ENCODE assay signal across 27 mouse cellular contexts in genomic region chr6:28221017-28221416, GRCm38 (mm10).
DNase-seq lines count a peak whose midpoint lies in the region; ATAC-seq and TF ChIP-seq lines count a peak whose summit lies in the region.
"Had no signal": no experiment of that assay in that cellular context is flagged by ENCODE, and none has a peak within 500 bp of the region (broad histone marks: within the 10 kb centered on the region; RNA-seq: fewer than 3 reads in every experiment).

No protein-coding gene starts in this region.

- no peaks in the 10 kb centered on the region for H3K27me3 ChIP-seq in liver, embryonic 11.5 days (replicated peaks; ENCODE audit: control insufficient read depth, insufficient read depth, low read length)
- no peaks in the 10 kb centered on the region for H3K27me3 ChIP-seq in MEL (ENCODE audit: control insufficient read depth in 1 of 2, insufficient read depth in 2 of 2, low read length in 2 of 2)
- no peaks in the 10 kb centered on the region for H3K27me3 ChIP-seq in liver, embryonic 14.5 days (ENCODE audit: control insufficient read depth, insufficient read depth, low read length)
- no peaks in the 10 kb centered on the region for H3K27me3 ChIP-seq in midbrain, embryonic 15.5 days (replicated peaks)
- H3K27me3 ChIP-seq: embryonic facial prominence, embryonic 12.5 days; embryonic facial prominence, embryonic 15.5 days; heart, embryonic 12.5 days; heart, embryonic 15.5 days; hindbrain, embryonic 12.5 days; hindbrain, embryonic 15.5 days; Patski had no signal

- TF ChIP-seq RAD21 in MEL (IDR thresholded peaks at IDR 0.05; ENCODE audit: low read depth, low read length) = no peak

- no peaks in the 10 kb centered on the region for H3K4me1 ChIP-seq in liver, embryonic 11.5 days (replicated peaks; ENCODE audit: control insufficient read depth, insufficient read depth, low read length)
- H3K4me1 ChIP-seq in MEL (ENCODE audit: control insufficient read depth in 1 of 2, insufficient read depth in 2 of 2, low read length in 2 of 2) = peaks cover 15 to 16% of the 10 kb centered on the region in 2 experiments
- H3K4me1 ChIP-seq in liver, embryonic 14.5 days (replicated peaks; ENCODE audit: control insufficient read depth in 2 of 2, insufficient read depth in 2 of 2, low read length in 1 of 2) = peaks cover 0 to 2% of the 10 kb centered on the region in 2 experiments; a peak in 1 of 4 replicates
- H3K4me1 ChIP-seq in midbrain, embryonic 15.5 days = no peaks in the 10 kb centered on the region
- H3K4me1 ChIP-seq: embryonic facial prominence, embryonic 12.5 days; embryonic facial prominence, embryonic 15.5 days; heart, embryonic 12.5 days; heart, embryonic 15.5 days; hindbrain, embryonic 12.5 days; hindbrain, embryonic 15.5 days had no signal

- ATAC-seq in liver, embryonic 11.5 days (replicated peaks; ENCODE audit: low FRiP score) = peak; percentile 67
- peak; percentile 40; the same call in 1 of the 2 replicates for ATAC-seq in liver, embryonic 14.5 days (ENCODE audit: insufficient read depth)
- no peak for ATAC-seq in midbrain, embryonic 15.5 days (replicated peaks)
- ATAC-seq: CD4-positive, CD25-positive, alpha-beta regulatory T cell, adult 4 months; forebrain, embryonic 14.5 days; forebrain, postnatal 0 days; Patski had no signal

- no peak for TF ChIP-seq CTCF in MEL (IDR thresholded peaks at IDR 0.05 in 2 of 3, conservative IDR thresholded peaks at IDR 0.05 in 1 of 3; ENCODE audit: control insufficient read depth in 1 of 3, insufficient read depth in 1 of 3, low read depth in 2 of 3, low read length in 3 of 3, poor library complexity in 1 of 3, severe bottlenecking in 1 of 3)
- no peak for TF ChIP-seq CTCF in liver, embryonic 14.5 days (IDR thresholded peaks at IDR 0.05; ENCODE audit: low read depth)

- H3K36me3 ChIP-seq in liver, embryonic 11.5 days (ENCODE audit: control insufficient read depth, insufficient read depth, low read length) = no peaks in the 10 kb centered on the region
- peaks cover 29 to 39% of the 10 kb centered on the region in 2 experiments for H3K36me3 ChIP-seq in MEL (ENCODE audit: control insufficient read depth in 1 of 2, insufficient read depth in 2 of 2, low read length in 2 of 2)
- peaks cover 26% of the 10 kb centered on the region for H3K36me3 ChIP-seq in liver, embryonic 14.5 days (replicated peaks; ENCODE audit: control insufficient read depth, insufficient read depth, low read depth)
- H3K36me3 ChIP-seq in midbrain, embryonic 15.5 days (replicated peaks) = no peaks in the 10 kb centered on the region
- H3K36me3 ChIP-seq: embryonic facial prominence, embryonic 12.5 days; heart, embryonic 12.5 days; heart, embryonic 15.5 days; hindbrain, embryonic 12.5 days; hindbrain, embryonic 15.5 days had no signal

- TF ChIP-seq POLR2A in MEL (IDR thresholded peaks at IDR 0.05; ENCODE audit: control insufficient read depth in 1 of 2, insufficient read depth in 1 of 2, low read depth in 1 of 2, low read length in 2 of 2, poor library complexity in 1 of 2) = no peak

- H3K9ac ChIP-seq in liver, embryonic 11.5 days (ENCODE audit: low read depth, low read length) = no peak overlapping the region
- no peak overlapping the region for H3K9ac ChIP-seq in MEL (ENCODE audit: control insufficient read depth, low read depth, low read length, poor library complexity, severe bottlenecking)
- no peak overlapping the region for H3K9ac ChIP-seq in liver, embryonic 14.5 days (replicated peaks)
- no peak overlapping the region for H3K9ac ChIP-seq in midbrain, embryonic 15.5 days
- H3K9ac ChIP-seq: embryonic facial prominence, embryonic 12.5 days; embryonic facial prominence, embryonic 15.5 days; forebrain, postnatal 0 days; heart, embryonic 12.5 days; heart, embryonic 15.5 days; hindbrain, embryonic 12.5 days; hindbrain, embryonic 15.5 days had no signal

- H3K79me2 ChIP-seq in MEL (ENCODE audit: control insufficient read depth, insufficient read depth, low read length, poor library complexity) = peaks cover 4% of the 10 kb centered on the region; the same call in 1 of the 2 replicates

- TF ChIP-seq EP300 in MEL (IDR thresholded peaks at IDR 0.05; ENCODE audit: low read depth in 1 of 2, low read length in 2 of 2) = 0 out of 4 replicates have a peak, but pooled peaks of 1 of the 2 experiments have one; percentile 20
- TF ChIP-seq EP300 in liver, embryonic 14.5 days (IDR thresholded peaks at IDR 0.05; ENCODE audit: low read depth) = no peak

- no peak overlapping the region for H3K4me3 ChIP-seq in liver, embryonic 11.5 days (ENCODE audit: low read depth, low read length)
- no peak overlapping the region for H3K4me3 ChIP-seq in MEL (ENCODE audit: control insufficient read depth in 1 of 2, insufficient read depth in 1 of 2, low read depth in 2 of 2, low read length in 2 of 2)
- H3K4me3 ChIP-seq in liver, embryonic 14.5 days (ENCODE audit: insufficient read depth in 1 of 2, low read depth in 2 of 2, low read length in 2 of 2) = no peak overlapping the region
- no peak overlapping the region for H3K4me3 ChIP-seq in midbrain, embryonic 15.5 days
- H3K4me3 ChIP-seq: embryonic facial prominence, embryonic 12.5 days; embryonic facial prominence, embryonic 15.5 days; gastrocnemius, adult 2 months; heart, embryonic 12.5 days; heart, embryonic 15.5 days; hindbrain, embryonic 12.5 days; hindbrain, embryonic 15.5 days had no signal

- WGBS in liver, embryonic 11.5 days = 86% methylated on average over 4 of the region's 4 CpGs
- 62% methylated on average over 4 of the region's 4 CpGs for WGBS in liver, embryonic 14.5 days (ENCODE audit: insufficient replicate concordance)
- WGBS in midbrain, embryonic 15.5 days = 87% methylated on average over 4 of the region's 4 CpGs

- H3K4me2 ChIP-seq in liver, embryonic 11.5 days = no peak overlapping the region
- no peak overlapping the region for H3K4me2 ChIP-seq in liver, embryonic 14.5 days (ENCODE audit: low read depth)
- H3K4me2 ChIP-seq in midbrain, embryonic 15.5 days = no peak overlapping the region
- H3K4me2 ChIP-seq: embryonic facial prominence, embryonic 12.5 days; embryonic facial prominence, embryonic 15.5 days; heart, embryonic 12.5 days; heart, embryonic 15.5 days; hindbrain, embryonic 12.5 days; hindbrain, embryonic 15.5 days had no signal

- no peak for DNase-seq in liver, embryonic 11.5 days (ENCODE audit: low spot score)
- DNase-seq in liver (no peak), MEL (ENCODE audit: low read depth, low spot score) (peak; percentile 39), adipocyte (ENCODE audit: low spot score) (no peak)
- no peak for DNase-seq in liver, embryonic 14.5 days (ENCODE audit: low read depth in 3 of 3, low spot score in 3 of 3)
- DNase-seq: adrenal gland, adult 2 months; adrenal gland, postnatal 14 days; cerebellum, adult 11 months; cerebellum, adult 2 months; cerebellum, adult 9-11 months; cerebellum, postnatal 25 days; forebrain, postnatal 0 days; gastrocnemius, adult 2 months; gastrocnemius, postnatal 14 days; heart, adult 18-20 months; heart, postnatal 10 days; heart, postnatal 4 days had no signal

- H3K9me3 ChIP-seq in liver, embryonic 11.5 days (ENCODE audit: control insufficient read depth, low read length) = no peaks in the 10 kb centered on the region
- H3K9me3 ChIP-seq in MEL (replicated peaks; ENCODE audit: insufficient read depth, low read length) = no peaks in the 10 kb centered on the region
- H3K9me3 ChIP-seq in liver, embryonic 14.5 days (ENCODE audit: control insufficient read depth, low read length) = no peaks in the 10 kb centered on the region
- H3K9me3 ChIP-seq in midbrain, embryonic 15.5 days = no peaks in the 10 kb centered on the region
- H3K9me3 ChIP-seq: embryonic facial prominence, embryonic 12.5 days; embryonic facial prominence, embryonic 15.5 days; heart, embryonic 12.5 days; heart, embryonic 15.5 days; hindbrain, embryonic 12.5 days; hindbrain, embryonic 15.5 days had no signal

- no peak overlapping the region for H3K27ac ChIP-seq in liver, embryonic 11.5 days (ENCODE audit: low read depth, low read length)
- no peak overlapping the region for H3K27ac ChIP-seq in MEL (ENCODE audit: control insufficient read depth, low read depth, low read length)
- H3K27ac ChIP-seq in liver, embryonic 14.5 days = no peak overlapping the region
- H3K27ac ChIP-seq in midbrain, embryonic 15.5 days = no peak overlapping the region
- H3K27ac ChIP-seq: embryonic facial prominence, embryonic 12.5 days; embryonic facial prominence, embryonic 15.5 days; gastrocnemius, adult 2 months; heart, embryonic 15.5 days; hindbrain, embryonic 12.5 days; hindbrain, embryonic 15.5 days had no signal

TF ChIP-seq in MEL, 35 proteins besides CTCF, POLR2A, EP300 and RAD21 (continues in another document):
- TF ChIP-seq JUND (IDR thresholded peaks at IDR 0.05; ENCODE audit: low read depth, low read length) (no peak), MAX (IDR thresholded peaks at IDR 0.05; ENCODE audit: low read length) (no peak), MEF2A (IDR thresholded peaks at IDR 0.05; ENCODE audit: extremely low read depth, insufficient replicate concordance, low read depth, low read length, poor library complexity, severe bottlenecking) (no peak), ELF1 (IDR thresholded peaks at IDR 0.05; ENCODE audit: low read depth, low read length) (no peak), CHD1 (IDR thresholded peaks at IDR 0.05; ENCODE audit: low read depth, low read length) (no peak), GABPA (IDR thresholded peaks at IDR 0.05; ENCODE audit: low read depth, low read length) (no peak), MAZ (IDR thresholded peaks at IDR 0.05; ENCODE audit: low read depth, low read length) (no peak), TBP (IDR thresholded peaks at IDR 0.05; ENCODE audit: low read depth, low read length) (no peak), KAT2A (conservative IDR thresholded peaks at IDR 0.05; ENCODE audit: low read depth, low read length) (no peak), MYC (IDR thresholded peaks at IDR 0.05; ENCODE audit: low read depth, low read length) (no peak), E2F4 (IDR thresholded peaks at IDR 0.05; ENCODE audit: borderline replicate concordance, low read depth, low read length) (no peak), TAL1 (IDR thresholded peaks at IDR 0.05; ENCODE audit: low read length) (no peak), USF2 (IDR thresholded peaks at IDR 0.05; ENCODE audit: borderline replicate concordance in 1 of 2, insufficient read depth in 1 of 2, low read depth in 1 of 2, low read length in 2 of 2) (no peak), POLR2AphosphoS2 (IDR thresholded peaks at IDR 0.05; ENCODE audit: low read length) (no peak; the same call in 1 of the 2 replicates), MXI1 (IDR thresholded peaks at IDR 0.05; ENCODE audit: low read depth, low read length) (no peak), ZMIZ1 (IDR thresholded peaks at IDR 0.05; ENCODE audit: low read depth, low read length) (0 out of 2 replicates have a peak, but pooled peaks have one; percentile 26), SMC3 (IDR thresholded peaks at IDR 0.05; ENCODE audit: low read depth, low read length) (no peak), HCFC1 (IDR thresholded peaks at IDR 0.05; ENCODE audit: low read depth, low read length) (no peak), BHLHE40 (IDR thresholded peaks at IDR 0.05; ENCODE audit: borderline replicate concordance, low read depth, low read length) (peak; percentile 67; the same call in 1 of the 2 replicates), USF1 (IDR thresholded peaks at IDR 0.05; ENCODE audit: low read depth, low read length) (no peak)
